Mouse (Mus musculus) heart, adult 2 months (tissue): ENCODE measurements around the gene Cd55. TPM values are rescaled to one million over a fixed set of nuclear protein-coding genes. Genes with fewer than 3 reads are reported as not detected.

Experiments used
- DNase-seq, 2 experiments: peaks; one replicate each; pipeline ENCODE4 v3.0.0; 2021
- H3K27ac ChIP-seq: fragments of 200-600 bp; 2 replicates; pipeline ENCODE4 v1.8.1; 2022
- H3K27me3 ChIP-seq: fragments of 200-500 bp; 2 replicates; pipeline ENCODE4 v1.6.1; 2012; ENCODE audit warnings: mild to moderate bottlenecking, low read length, inconsistent platforms, mixed read lengths; ENCODE audit not compliant: control insufficient read depth, insufficient read depth
- H3K36me3 ChIP-seq: fragments of 200-500 bp; 2 replicates; pipeline ENCODE4 v1.6.1; 2012; ENCODE audit warnings: low read length, inconsistent platforms; ENCODE audit not compliant: control insufficient read depth, insufficient read depth
- H3K4me1 ChIP-seq: fragments of 200-500 bp; 2 replicates; pipeline ENCODE4 v1.6.1; 2011; ENCODE audit warnings: low read length; ENCODE audit not compliant: control insufficient read depth, insufficient read depth
- H3K4me3 ChIP-seq: fragments of 200-600 bp; 2 replicates; pipeline ENCODE4 v1.8.1; 2022
- H3K79me2 ChIP-seq: fragments of 200-500 bp; replicated peaks from 2 replicates; pipeline ENCODE4 v1.6.1; 2012; ENCODE audit warnings: mild to moderate bottlenecking, inconsistent platforms, low read length, moderate library complexity, mixed read lengths; ENCODE audit not compliant: control insufficient read depth, insufficient read depth
- H3K9ac ChIP-seq: fragments of 200-500 bp; 2 replicates; pipeline ENCODE4 v1.6.1; 2012; ENCODE audit warnings: low read depth, mild to moderate bottlenecking, control low read depth, inconsistent platforms, low read length, mixed read lengths
- CTCF ChIP-seq: fragments of 200-600 bp; IDR thresholded peaks from 2 replicates; pipeline ENCODE4 v1.8.1; 2022; ENCODE audit warnings: antibody characterized with exemption, mild to moderate bottlenecking, moderate library complexity
- EP300 ChIP-seq: fragments of 200-500 bp; IDR thresholded peaks from 2 replicates; pipeline ENCODE4 v1.6.1; 2011; ENCODE audit warnings: low read depth, low read length, control low read depth; ENCODE audit not compliant: insufficient read depth
- POLR2A ChIP-seq: fragments of 200-500 bp; IDR thresholded peaks from 2 replicates; pipeline ENCODE4 v1.6.1; 2011; ENCODE audit warnings: mild to moderate bottlenecking, low read depth, low read length, control low read depth; ENCODE audit not compliant: insufficient read depth
- WGBS: fragments of 180-500 bp; shearing (Covaris S2); methylation state at CpG from one replicate; pipeline ENCODE4 v1.1.7; 2018; 5-methylcytosine and 5-hydroxymethylcytosine counted together
- intact Hi-C: fragments of 180-260 bp; cut with DNase I; formaldehyde crosslinking; loops from one replicate; pipeline ENCODE4 v1.15.1; 2025
- long read RNA-seq: library from polyadenylated mRNA; stranded (forward); transcript quantifications from one replicate; pipeline ENCODE4 v2.0.0, GENCODE M21; 2021
- polyA plus RNA-seq: library from polyadenylated mRNA; depleted of rRNA; stranded (reverse); fragments of >200 nt; gene quantifications from 2 replicates; pipeline ENCODE4 v1.2.3, GENCODE M21; 2012; rRNA removed
- total RNA-seq, 2 experiments: library from RNA; stranded (reverse); gene quantifications; 2 replicates each; pipeline ENCODE4 v1.2.3; 2021

The Cd55 gene
- total RNA-seq, result 1 to 10 TPM; 7.6 to 8.3 TPM
- 8.0 and 15.4 TPM in 2 replicates for polyA plus RNA-seq
- long read RNA-seq, partial matches to known transcripts, result 1 of 5 reads
- long read RNA-seq, other reads (novel, unspliced or antisense), result 1 of 5 reads

DNA sequence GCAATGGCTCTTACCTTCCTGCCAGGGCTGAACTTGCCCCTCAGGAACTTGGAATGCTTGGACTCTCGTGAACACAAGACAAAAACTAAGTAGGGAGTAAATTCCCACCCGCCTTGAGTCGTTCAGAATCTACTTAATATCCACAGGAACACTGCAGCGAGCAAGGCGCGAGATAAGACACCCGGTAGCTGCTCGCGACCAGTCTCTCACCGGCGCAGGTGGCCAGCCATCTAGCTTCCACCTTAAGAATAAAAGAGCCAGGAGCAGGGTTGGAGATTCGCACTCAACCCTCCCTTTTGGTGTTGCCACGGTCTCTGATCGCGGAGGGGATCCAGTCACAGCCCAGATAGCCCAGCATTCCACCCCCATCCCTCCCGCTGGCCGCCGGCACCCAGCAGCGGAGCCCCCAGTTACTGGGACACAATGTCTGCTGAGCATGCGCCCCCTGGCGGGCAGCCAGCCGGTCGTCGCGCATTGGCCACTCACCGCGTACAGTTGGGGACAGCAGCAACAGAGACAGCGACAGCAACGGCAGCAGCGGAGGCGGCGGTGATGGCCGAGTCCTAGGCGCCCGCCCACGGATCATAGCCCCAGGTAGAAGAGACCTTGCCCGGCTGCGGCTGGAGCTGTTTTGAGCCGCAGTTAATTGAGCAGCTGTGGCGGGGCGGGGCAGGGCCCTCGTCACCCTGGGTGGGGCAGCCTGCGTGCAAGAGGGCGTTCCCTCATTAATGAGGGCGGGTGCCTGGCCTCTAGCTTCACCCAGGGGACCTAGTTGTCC lies at the start of gene Cd55:
TSS of gene Cd55 (minus strand) at position 661 of the 778 bp plus-strand sequence.
- peak within 1 kb of the TSS; percentile 83 for H3K27ac ChIP-seq
- H3K27me3 ChIP-seq, result no peaks in the 10 kb centered on the region
- H3K4me3 ChIP-seq, result peak within 1 kb of the TSS; percentile 60
- H3K4me1 ChIP-seq, result no peaks in the 10 kb centered on the region
- H3K79me2 ChIP-seq, result no peaks in the 10 kb centered on the region
- DNase-seq, result peak; percentile 90
- H3K9ac ChIP-seq, result peak within 1 kb of the TSS; percentile 67
- peak; percentile 87 for TF ChIP-seq CTCF
- TF ChIP-seq POLR2A, result peak; percentile 56; the same call in 1 of the 2 replicates
- 0 out of 2 replicates have a peak, but pooled peaks have one; percentile 13 for TF ChIP-seq EP300
- no peaks in the 10 kb centered on the region; the same call in 1 of the 2 replicates for H3K36me3 ChIP-seq
- under 1% methylated on average over 45 of the region's 45 CpGs for WGBS
- intact Hi-C loops, result loop anchor here (1.0 to 5.0 kb wide), 2 partner anchors 50 to 85 kb away; no protein-coding TSS in a partner anchor

DNA sequence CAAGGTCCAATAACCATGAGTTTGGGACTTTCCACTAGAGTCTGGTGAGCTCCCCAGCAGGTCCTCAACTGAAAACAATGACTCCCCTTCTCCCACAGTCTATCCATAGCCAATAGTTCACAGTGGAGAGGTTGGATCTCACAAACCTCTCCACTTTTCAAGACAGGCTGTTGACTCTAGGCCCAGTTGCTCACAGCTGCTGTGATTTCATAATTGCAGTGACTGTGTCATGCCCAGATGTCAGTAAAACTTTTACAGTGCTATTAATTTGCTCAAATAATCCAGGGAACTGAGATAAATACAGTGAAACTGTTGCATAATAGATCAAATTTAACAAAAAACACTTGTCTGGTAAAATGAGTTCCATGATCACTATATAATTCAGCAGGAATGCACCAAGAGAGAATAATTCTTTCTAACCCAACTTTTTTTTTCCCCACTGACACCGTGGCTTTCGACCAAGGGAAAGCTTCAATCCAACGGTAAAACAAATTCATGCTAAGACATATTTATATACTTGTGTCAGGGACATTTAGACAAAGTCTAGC lies 49.4 kb upstream of the Cd55 start:
- no peak overlapping the region for H3K9ac ChIP-seq
- H3K4me3 ChIP-seq, result no peak overlapping the region
- H3K27ac ChIP-seq, result no peak overlapping the region
- H3K36me3 ChIP-seq, result peaks cover 2% of the 10 kb centered on the region; the same call in 1 of the 2 replicates
- no peak for TF ChIP-seq EP300
- TF ChIP-seq POLR2A, result no peak
- no peak for TF ChIP-seq CTCF
- 61% methylated on average over 3 of the region's 3 CpGs for WGBS
- peaks cover 8% of the 10 kb centered on the region for H3K4me1 ChIP-seq
- intact Hi-C loops, result loop anchor here (1.0 kb wide), 1 partner anchor 50 kb away; the partner anchor contains the start of gene Cd55
- H3K79me2 ChIP-seq, result no peaks in the 10 kb centered on the region
- H3K27me3 ChIP-seq, result no peaks in the 10 kb centered on the region
- DNase-seq, result peak; percentile 59 to 60

GRCm38 (mm10) chr1:130508957-130509350 lies 46.4 kb upstream of the Cd55 start:
- H3K4me1 ChIP-seq, result peaks cover 8% of the 10 kb centered on the region
- peak overlapping the region; percentile 38 for H3K27ac ChIP-seq
- 29% methylated on average over 2 of the region's 2 CpGs for WGBS
- no peak for TF ChIP-seq EP300
- no peak for TF ChIP-seq POLR2A
- H3K27me3 ChIP-seq, result no peaks in the 10 kb centered on the region
- peaks cover 2% of the 10 kb centered on the region; the same call in 1 of the 2 replicates for H3K36me3 ChIP-seq
- no peak overlapping the region for H3K4me3 ChIP-seq
- no peak overlapping the region for H3K9ac ChIP-seq
- no peaks in the 10 kb centered on the region for H3K79me2 ChIP-seq
- no peak for DNase-seq
- intact Hi-C loops, result no loop called here

GRCm38 (mm10) chr1:130508030-130508956 lies 45.7 kb upstream of the Cd55 start:
- DNase-seq, result no peak
- intact Hi-C loops, result no loop called here
- 38% methylated on average over 6 of the region's 6 CpGs for WGBS
- Histone ChIP-seq H3K4me3 (no peak overlapping the region), H3K27ac (peak overlapping the region; percentile 38), H3K9ac (no peak overlapping the region), H3K27me3 (no peaks in the 10 kb centered on the region), H3K36me3 (peaks cover 1% of the 10 kb centered on the region; the same call in 1 of the 2 replicates), H3K4me1 (peaks cover 8% of the 10 kb centered on the region), H3K79me2 (no peaks in the 10 kb centered on the region)
- TF ChIP-seq EP300 (no peak), POLR2A (no peak), CTCF (no peak)

DNA sequence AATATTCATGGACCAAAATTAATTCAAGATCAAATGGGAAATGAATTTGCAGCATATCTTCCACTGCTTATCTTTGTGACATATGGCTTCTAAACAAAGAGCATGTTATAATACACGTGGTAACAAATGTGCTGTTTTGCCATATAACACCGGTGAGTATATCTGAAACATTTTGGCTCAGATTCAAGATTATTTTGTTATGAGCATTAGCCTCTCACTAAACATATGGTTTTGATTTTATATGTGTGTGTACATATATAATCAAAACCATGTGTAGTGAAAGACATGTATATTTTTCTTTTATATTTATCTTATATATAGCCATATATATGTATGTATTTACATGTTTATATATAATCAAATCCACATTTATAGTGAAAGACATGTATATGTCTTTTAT lies 44.9 kb upstream of the Cd55 start:
- H3K9ac ChIP-seq, result no peak overlapping the region
- no peak overlapping the region for H3K27ac ChIP-seq
- TF ChIP-seq EP300 (no peak), CTCF (no peak), POLR2A (no peak)
- H3K27me3 ChIP-seq, result no peaks in the 10 kb centered on the region
- no peaks in the 10 kb centered on the region for H3K36me3 ChIP-seq
- H3K79me2 ChIP-seq, result no peaks in the 10 kb centered on the region
- intact Hi-C loops, result no loop called here
- WGBS, result 60% methylated on average over 2 of the region's 2 CpGs
- DNase-seq, result no peak
- no peak overlapping the region for H3K4me3 ChIP-seq
- peaks cover 3% of the 10 kb centered on the region for H3K4me1 ChIP-seq
